Mouse (Mus musculus) left cerebral cortex, postnatal 36 days (tissue): ENCODE results near the gene Polr2l. TPM values are rescaled to one million over a fixed set of nuclear protein-coding genes. Genes with fewer than 3 reads are reported as not detected.

Experiments used
- DNase-seq, 2 experiments: peaks; one replicate each; pipeline ENCODE4 v3.0.0; 2021 to 2022; ENCODE audit warnings: low spot score in 2 of 2, mixed read lengths in 1 of 2
- intact Hi-C: fragments of 180-260 bp; cut with DNase I; formaldehyde crosslinking; loops from one replicate; pipeline ENCODE4 v1.15.1; 2025
- total RNA-seq, 2 experiments: library from RNA; stranded (reverse); gene quantifications; 2 replicates each; pipeline ENCODE4 v1.2.3; 2021

Gene Polr2l
- total RNA-seq, 2 experiments from 2014 or later: 38.0 to 40.1 TPM

GRCm38 (mm10) chr7:141469901-141470636 lies 4.9 kb downstream of the Polr2l start:
- intact Hi-C loops: no loop called here
- no peak for DNase-seq

DNA sequence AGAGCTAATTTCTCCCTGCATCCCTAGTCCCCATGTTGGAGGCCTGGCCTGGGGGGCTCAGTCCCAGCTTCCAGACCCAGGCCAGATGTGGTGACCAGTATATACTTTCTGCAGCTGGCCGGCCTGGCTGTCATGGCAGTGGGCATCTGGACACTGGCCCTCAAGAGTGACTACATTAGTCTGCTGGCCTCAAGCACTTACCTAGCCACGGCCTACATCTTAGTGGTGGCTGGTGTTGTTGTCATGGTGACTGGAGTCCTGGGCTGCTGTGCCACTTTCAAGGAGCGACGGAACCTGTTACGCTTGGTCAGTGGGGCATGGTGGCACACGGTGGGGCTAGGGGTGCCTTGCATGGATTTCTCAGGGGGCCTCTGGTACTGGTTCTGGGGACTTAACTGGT lies 5.6 kb downstream of the Polr2l start:
- intact Hi-C loops: no loop called here
- DNase-seq: no peak

GRCm38 (mm10) chr7:141468522-141469211 lies 6.3 kb downstream of the Polr2l start:
- DNase-seq: peak; percentile 50 to 58
- intact Hi-C loops: no loop called here

DNA sequence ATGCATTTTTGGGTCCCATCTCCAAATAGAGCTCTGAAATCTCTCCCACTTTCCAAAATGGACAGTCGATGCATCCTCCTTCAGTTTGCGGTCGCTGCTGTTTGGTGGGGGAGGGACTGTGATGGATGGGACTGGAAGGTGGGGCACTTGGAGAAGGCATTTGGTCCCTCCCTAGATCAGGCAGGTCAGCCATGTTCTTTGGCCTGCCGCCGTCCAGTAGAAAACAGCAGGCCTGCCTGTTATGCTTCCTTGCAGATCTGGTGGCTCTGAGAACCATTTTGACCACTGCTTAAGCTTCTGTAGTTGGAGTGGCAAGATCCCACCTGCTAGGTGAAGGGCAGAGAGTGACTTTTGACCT lies 6.8 kb downstream of the Polr2l start:
- intact Hi-C loops: no loop called here
- no peak for DNase-seq

DNA sequence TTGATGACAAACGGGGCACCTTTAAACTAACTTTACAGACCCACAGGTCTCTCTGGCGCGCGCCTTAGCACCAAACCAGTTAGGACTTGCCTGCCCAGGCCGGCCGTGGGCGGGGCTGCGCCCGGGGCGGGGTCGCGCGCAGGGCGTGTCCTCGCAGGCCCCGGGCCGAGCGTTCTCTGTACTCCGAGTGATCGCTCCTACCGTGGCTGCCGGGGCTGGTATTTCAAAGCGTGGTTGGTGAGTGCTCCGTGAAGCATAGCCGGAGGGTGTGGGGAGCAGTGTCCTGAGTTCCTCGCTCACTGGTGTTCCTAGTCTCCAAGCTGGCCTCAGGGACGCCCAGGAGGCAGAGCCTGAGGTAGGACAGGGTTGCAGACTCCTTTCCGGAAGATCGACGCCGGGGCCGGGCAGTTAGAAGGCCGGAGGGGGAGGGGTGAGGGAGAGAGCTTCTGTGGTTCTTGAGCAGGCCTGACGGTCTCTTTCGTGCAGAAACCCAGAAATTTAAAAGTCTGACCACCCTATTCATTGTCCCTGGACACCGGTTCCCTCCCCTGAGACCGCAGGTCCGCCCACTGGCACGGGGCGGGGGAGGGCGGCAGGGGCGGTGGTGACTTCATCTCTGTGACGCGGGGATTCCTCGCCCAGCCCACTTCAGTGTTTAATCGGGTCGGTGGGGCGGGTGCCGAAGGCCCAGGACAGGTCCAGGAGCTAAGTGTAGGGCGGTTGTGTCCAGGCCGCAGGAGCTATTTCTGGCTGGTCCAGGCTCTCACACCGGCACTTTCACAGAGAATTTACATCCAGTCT lies 7.5 kb downstream of the Polr2l start, which contains the start of gene Cd151:
Cd151 (plus strand) TSS at position 163 of the 801 bp plus-strand sequence.
- peak; percentile 70 to 74 for DNase-seq
- intact Hi-C loops: no loop called here

DNA sequence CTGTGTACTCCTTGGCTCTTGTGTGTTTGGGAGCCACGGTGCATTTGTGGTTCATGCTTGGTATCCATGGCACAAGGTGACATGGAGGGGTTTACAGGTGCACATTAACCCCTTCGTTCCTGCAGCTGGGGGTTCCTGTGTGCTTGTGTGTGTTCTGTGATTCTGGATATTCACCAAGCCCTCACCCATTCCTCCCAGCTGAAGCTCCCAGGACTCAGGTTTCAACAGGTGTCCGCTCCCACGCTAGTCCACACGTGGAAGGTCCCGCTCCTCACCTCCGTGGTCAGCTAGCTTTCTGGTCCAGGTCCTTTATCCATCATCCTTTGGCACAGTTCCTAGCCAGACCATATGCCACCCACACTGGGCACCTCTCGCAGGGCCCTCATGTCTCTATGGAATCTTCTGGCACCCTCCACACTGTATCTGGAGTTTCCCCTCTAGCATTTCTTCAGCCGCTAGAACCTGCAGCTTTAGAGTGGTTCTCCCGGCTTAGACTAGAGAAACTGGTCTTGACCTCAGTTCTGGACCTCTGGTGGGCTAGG lies 8.3 kb downstream of the Polr2l start:
- DNase-seq: no peak
- intact Hi-C loops: no loop called here

DNA sequence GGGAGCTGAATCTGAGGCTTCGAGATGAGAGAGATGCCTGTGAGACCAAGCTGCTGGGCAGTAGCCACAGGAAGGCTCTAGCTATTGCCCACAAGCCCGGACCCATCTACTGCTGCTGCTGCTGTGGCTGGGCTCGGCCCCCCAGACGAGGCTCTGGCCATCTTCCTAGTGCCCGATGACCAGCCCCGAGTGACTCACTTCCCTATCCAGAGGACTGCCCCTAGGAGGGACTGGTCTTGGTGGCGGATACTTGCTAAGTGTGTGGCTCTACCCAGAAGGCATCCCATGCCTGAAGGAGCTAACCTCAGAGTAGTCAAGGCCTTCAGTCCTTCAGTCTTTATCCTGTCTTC lies 8.9 kb downstream of the Polr2l start:
- DNase-seq: no peak
- intact Hi-C loops: no loop called here

- intact Hi-C loops: no loop called here
- no peak for DNase-seq
Measured at GRCm38 (mm10) chr7:141465388-141466044, 9.4 kb downstream of the Polr2l start.

GRCm38 (mm10) chr7:141464603-141465201 lies 10.2 kb downstream of the Polr2l start:
- no peak for DNase-seq
- intact Hi-C loops: no loop called here

- intact Hi-C loops: no loop called here
- no peak for DNase-seq
Measured at GRCm38 (mm10) chr7:141463824-141464602, 10.9 kb downstream of the Polr2l start.

DNA sequence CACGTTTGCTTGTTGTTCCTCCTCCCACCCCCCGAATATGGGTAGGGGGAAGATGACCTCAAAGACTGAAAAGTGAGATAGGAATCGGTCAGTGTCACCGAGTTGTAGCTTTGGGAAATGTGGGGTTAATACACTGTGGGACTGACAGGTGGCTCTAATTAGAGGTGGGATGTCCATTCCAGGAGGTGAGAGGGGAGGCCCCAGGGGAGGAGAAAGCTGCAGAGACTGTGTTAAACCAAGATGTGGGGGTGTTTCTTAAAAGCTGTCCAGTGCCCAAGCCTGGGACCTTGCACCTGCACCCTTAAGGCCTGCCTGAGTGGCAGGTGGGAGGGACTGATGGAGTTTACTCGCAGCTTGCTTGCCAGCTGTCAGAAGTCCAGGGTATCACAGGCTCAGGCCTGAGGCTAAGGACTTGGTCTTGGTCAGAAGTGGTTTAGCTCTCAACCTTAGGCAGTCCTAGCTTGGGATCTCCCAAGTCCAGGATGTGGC lies 12.6 kb downstream of the Polr2l start:
- no peak for DNase-seq
- intact Hi-C loops: no loop called here

DNA sequence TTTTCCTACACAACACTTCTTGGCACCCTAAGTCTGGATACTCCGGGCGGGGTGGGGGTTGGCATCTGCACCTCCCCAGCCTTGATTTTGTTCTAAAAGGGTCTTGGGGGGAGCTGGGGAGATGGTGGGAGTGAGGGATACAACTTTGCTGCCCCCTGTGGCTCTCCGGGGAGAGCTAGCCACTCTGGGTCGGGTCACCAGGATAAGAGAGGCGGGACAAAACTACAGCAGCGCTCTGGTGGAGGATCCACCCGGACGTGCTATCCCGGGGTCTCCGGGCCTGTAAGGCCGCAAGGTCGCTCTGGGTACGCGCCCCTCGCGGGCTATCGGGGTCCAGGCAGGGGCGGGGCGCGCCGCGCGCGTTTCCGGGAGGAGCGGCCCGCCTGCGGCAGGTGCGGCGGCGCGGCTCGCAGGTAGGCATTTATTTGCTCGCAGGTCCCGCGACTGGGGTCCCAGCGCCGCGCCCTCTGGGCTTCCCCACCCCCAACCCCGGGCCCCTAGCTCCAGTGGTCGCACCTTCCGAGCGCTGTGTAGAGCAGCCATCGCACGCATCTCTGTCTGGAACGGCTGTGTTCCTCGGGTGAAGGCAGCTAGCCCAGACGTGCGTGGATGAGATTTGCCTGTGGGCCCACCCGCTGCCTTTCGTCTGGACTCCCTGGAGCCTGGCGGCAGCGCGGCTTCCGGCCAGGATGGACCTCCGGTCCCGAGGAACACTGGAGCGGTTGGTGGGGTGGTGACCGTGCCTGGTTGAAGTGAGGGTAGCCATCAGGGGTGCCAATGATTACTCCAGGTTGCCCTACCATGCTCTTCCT lies 13.2 kb downstream of the Polr2l start:
- intact Hi-C loops: no loop called here

GRCm38 (mm10) chr7:141460391-141461113 lies 14.4 kb downstream of the Polr2l start, which contains the start of gene Cracr2b:
Gene Cracr2b (plus strand): TSS chr7:141461094.
- DNase-seq: no peak
- intact Hi-C loops: no loop called here

More for the DNA sequence above, 13.2 kb downstream of the Polr2l start:
- no peak for DNase-seq

- no peak for DNase-seq
- intact Hi-C loops: no loop called here
Measured at GRCm38 (mm10) chr7:141460001-141460390, 14.9 kb downstream of the Polr2l start.

GRCm38 (mm10) chr7:141459301-141459711 lies 15.6 kb downstream of the Polr2l start:
- DNase-seq: no peak
- intact Hi-C loops: loop anchor here (5.0 kb wide), 1 partner anchor 47 kb away; the partner anchor contains the start of gene Gatd1

DNA sequence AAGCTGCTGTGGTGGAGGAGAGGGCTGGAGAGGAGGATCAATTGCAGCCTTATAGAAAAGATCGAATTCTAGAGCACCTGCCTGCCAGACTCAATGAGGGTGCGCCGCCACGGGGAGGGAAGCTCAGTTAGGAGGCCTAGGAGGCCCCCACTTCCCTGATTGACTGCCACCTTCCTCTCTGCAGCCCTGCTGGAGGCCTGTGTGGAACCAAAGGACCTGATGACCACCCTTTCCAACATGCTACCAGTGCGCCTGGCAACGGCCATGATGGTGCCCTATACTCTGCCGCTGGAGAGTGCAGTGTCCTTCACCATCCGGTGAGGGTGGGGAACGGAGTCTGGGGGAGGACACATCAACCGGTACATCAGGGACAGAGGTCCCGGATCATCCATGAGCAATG lies 16.3 kb downstream of the Polr2l start:
- intact Hi-C loops: loop anchor here (5.0 kb wide), 1 partner anchor 46 kb away; the partner anchor contains the start of gene Gatd1

More for the DNA sequence above, 16.3 kb downstream of the Polr2l start:
- DNase-seq: no peak
